Mouse (Mus musculus) spleen, postnatal 36 days (tissue): Measurements from ENCODE around the gene Rpl10a.
"Not testable (repeated sequence)": the region's sequence is repeated elsewhere in the genome, so short reads cannot be mapped to it uniquely, and the experiment has no call there.

Source experiments
- DNase-seq, 2 experiments: peaks; one replicate each; pipeline ENCODE4 v3.0.0; 2022; ENCODE audit warnings: low spot score in 2 of 2, mixed read lengths in 1 of 2

Rpl10a gene

GRCm38 (mm10) chr17:28308297-28309195 is 19.7 kb upstream of the Rpl10a start:
- DNase-seq: peak; percentile 77 to 87

GRCm38 (mm10) chr17:28310831-28311230 is 17.4 kb upstream of the Rpl10a start:
- no peak for DNase-seq

- no peak for DNase-seq
These were observed 16.7 kb upstream of the Rpl10a start for GRCm38 (mm10) chr17:28311366-28312132.

- peak; percentile 50 to 64 for DNase-seq
These were observed 15.7 kb upstream of the Rpl10a start for GRCm38 (mm10) chr17:28312232-28313211.

- peak; percentile 96 to 98 for DNase-seq
These were observed 14.9 kb upstream of the Rpl10a start, which contains the start of gene Fance for GRCm38 (mm10) chr17:28313212-28313879. Gene Fance (plus strand): TSS chr17:28313519.

- DNase-seq: no peak
These were observed 14.4 kb upstream of the Rpl10a start for GRCm38 (mm10) chr17:28313880-28314225.

GRCm38 (mm10) chr17:28315611-28316160 is 12.6 kb upstream of the Rpl10a start:
- DNase-seq: no peak

GRCm38 (mm10) chr17:28316476-28316875 is 11.8 kb upstream of the Rpl10a start:
- DNase-seq: no peak

- no peak for DNase-seq
These were observed 11.2 kb upstream of the Rpl10a start for GRCm38 (mm10) chr17:28317091-28317490.

GRCm38 (mm10) chr17:28317725-28318124 is 10.5 kb upstream of the Rpl10a start:
- DNase-seq: no peak

- no peak for DNase-seq
These were observed 6.6 kb upstream of the Rpl10a start for GRCm38 (mm10) chr17:28321700-28322099.

- no peak for DNase-seq
These were observed 4.5 kb upstream of the Rpl10a start for GRCm38 (mm10) chr17:28323786-28324185.

- DNase-seq: not testable (repeated sequence)
These were observed 3.9 kb upstream of the Rpl10a start for GRCm38 (mm10) chr17:28324416-28324815.

- DNase-seq: no peak
These were observed 2.5 kb upstream of the Rpl10a start for GRCm38 (mm10) chr17:28325751-28326150.

GRCm38 (mm10) chr17:28326951-28327350 is 1.3 kb upstream of the Rpl10a start:
- no peak for DNase-seq

- DNase-seq: no peak
These were observed 472 bp upstream of the Rpl10a start for GRCm38 (mm10) chr17:28327673-28328325.

- DNase-seq: peak in 1 of 2 experiments; percentile 39
These were observed 675 bp downstream of the Rpl10a start for GRCm38 (mm10) chr17:28328946-28329345.

GRCm38 (mm10) chr17:28329503-28330231 is 1.4 kb downstream of the Rpl10a start:
- no peak for DNase-seq

GRCm38 (mm10) chr17:28330232-28330546 is 1.9 kb downstream of the Rpl10a start:
- DNase-seq: no peak

GRCm38 (mm10) chr17:28330590-28330989 is 2.3 kb downstream of the Rpl10a start:
- DNase-seq: not testable (repeated sequence)
